Mouse (Mus musculus): Measurements from ENCODE around the gene Prkch. TPM values are rescaled to one million over a fixed set of nuclear protein-coding genes. Genes with fewer than 3 reads are reported as not detected.

The Prkch gene
- polyA plus RNA-seq, 1 experiment from 2014 or later: 6.1 TPM

DNA sequence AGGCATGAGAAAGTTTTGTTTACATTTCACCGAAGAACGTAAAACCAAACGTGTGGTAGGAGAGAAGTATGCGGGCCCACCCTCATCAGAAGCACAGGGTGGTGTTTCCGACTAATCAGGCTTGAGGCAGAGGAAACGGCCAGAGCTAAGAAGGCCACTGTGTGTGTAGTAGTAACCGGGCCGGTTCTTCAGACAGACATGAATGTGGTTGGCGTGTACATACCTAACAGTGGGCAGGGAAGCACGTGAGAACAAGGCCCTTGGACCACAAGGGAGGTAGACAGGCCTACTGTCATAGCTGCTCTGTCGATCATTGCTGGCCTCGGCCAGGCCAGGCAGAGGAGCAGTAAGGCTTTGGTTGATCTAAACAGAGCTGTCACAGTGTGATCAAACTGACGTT is 110.1 kb downstream of the Prkch start:
- H3K27ac ChIP-seq (ENCODE audit: low read depth, low read length): no peak overlapping the region
- peaks cover 2% of the 10 kb centered on the region for H3K4me1 ChIP-seq (ENCODE audit: control insufficient read depth, insufficient read depth, low read length)
- no peak overlapping the region for H3K9ac ChIP-seq (ENCODE audit: low read length)
- H3K9me3 ChIP-seq (ENCODE audit: control insufficient read depth, low read length): no peaks in the 10 kb centered on the region
- H3K4me3 ChIP-seq (ENCODE audit: low read depth, low read length): no peak overlapping the region
- H3K27me3 ChIP-seq (ENCODE audit: control insufficient read depth, insufficient read depth, low read length): no peaks in the 10 kb centered on the region
- 80% methylated on average over 13 of the region's 13 CpGs for WGBS
- DNase-seq (ENCODE audit: low spot score, missing footprints) (no peak), ATAC-seq (ENCODE audit: low FRiP score) (no peak)
- H3K4me2 ChIP-seq: no peak overlapping the region
- no peaks in the 10 kb centered on the region for H3K36me3 ChIP-seq (ENCODE audit: control insufficient read depth, insufficient read depth, low read length)

DNA sequence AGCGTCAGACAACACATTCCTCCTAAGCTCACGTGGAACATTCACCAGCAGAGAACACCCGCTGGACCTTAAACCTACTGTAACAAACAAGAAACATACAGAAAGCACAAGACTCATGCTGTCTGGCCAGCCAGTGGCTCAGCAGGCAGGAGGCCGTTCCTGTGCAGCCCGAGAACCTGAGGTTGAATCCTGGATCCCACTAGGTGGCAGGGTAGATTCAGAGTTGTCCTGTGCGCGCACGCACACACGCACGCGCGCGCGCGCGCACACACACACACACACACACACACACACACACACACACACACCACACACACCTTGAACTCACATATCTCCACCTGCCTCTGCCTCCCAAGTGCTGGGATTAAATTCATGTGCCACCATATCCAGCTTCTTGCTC is 110.5 kb downstream of the Prkch start:
- DNase-seq (ENCODE audit: low spot score, missing footprints): no peak
- WGBS: 85% methylated on average over 16 of the region's 16 CpGs
- Histone ChIP-seq H3K9me3 (ENCODE audit: control insufficient read depth, low read length) (no peaks in the 10 kb centered on the region), H3K9ac (ENCODE audit: low read length) (no peak overlapping the region), H3K4me2 (no peak overlapping the region), H3K4me1 (ENCODE audit: control insufficient read depth, insufficient read depth, low read length) (peaks cover 4% of the 10 kb centered on the region), H3K36me3 (ENCODE audit: control insufficient read depth, insufficient read depth, low read length) (no peaks in the 10 kb centered on the region), H3K27me3 (ENCODE audit: control insufficient read depth, insufficient read depth, low read length) (no peaks in the 10 kb centered on the region), H3K4me3 (ENCODE audit: low read depth, low read length) (no peak overlapping the region), H3K27ac (ENCODE audit: low read depth, low read length) (no peak overlapping the region)
- ATAC-seq (ENCODE audit: low FRiP score): no peak

DNA sequence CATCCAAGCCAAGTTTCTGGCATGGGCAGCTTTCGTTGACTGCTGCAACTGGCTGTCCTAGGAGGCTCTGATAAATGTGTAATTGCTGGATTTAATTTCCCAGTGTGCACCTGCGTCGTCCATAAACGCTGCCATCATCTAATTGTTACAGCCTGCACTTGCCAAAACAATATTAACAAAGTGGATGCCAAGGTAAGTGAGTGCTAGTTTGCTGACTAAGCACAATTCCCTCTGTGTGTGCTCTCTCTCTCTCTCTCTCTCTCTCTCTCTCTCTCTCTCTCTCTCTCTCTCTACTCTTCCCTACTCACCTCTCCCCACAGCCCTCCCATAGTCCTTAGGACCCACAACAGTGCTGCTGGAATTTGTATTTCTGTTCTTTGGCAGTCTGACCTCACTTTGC is 111.5 kb downstream of the Prkch start:
- DNase-seq (ENCODE audit: low spot score, missing footprints): no peak
- Histone ChIP-seq H3K36me3 (ENCODE audit: control insufficient read depth, insufficient read depth, low read length) (no peaks in the 10 kb centered on the region), H3K9ac (ENCODE audit: low read length) (no peak overlapping the region), H3K27me3 (ENCODE audit: control insufficient read depth, insufficient read depth, low read length) (no peaks in the 10 kb centered on the region), H3K4me3 (ENCODE audit: low read depth, low read length) (no peak overlapping the region), H3K4me2 (no peak overlapping the region), H3K27ac (ENCODE audit: low read depth, low read length) (no peak overlapping the region), H3K9me3 (ENCODE audit: control insufficient read depth, low read length) (no peaks in the 10 kb centered on the region), H3K4me1 (ENCODE audit: control insufficient read depth, insufficient read depth, low read length) (peaks cover 4% of the 10 kb centered on the region)
- no peak for ATAC-seq (ENCODE audit: low FRiP score)
- WGBS: 90% methylated on average over 4 of the region's 4 CpGs

DNA sequence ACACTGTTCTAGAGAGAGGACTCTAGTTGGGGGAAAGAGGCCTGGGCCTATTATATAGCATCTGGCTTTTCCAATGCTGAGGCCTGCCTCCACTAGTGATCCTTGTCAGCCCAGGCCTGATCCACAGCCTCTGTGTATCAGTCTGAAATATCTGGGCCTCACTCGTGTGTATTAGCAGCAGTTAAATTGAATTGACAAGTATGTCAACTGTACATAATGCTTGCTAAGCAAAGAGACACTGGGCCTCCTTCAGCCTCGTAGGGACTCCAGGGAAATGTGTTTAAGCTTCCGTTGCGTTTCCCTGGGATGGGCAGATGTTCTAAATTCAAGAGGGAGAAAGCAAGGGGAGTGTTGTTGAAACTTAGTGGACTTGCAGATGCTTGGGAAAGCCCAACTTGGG is 112.3 kb downstream of the Prkch start:
- WGBS: 78% methylated on average over 4 of the region's 4 CpGs
- Histone ChIP-seq H3K4me1 (ENCODE audit: control insufficient read depth, insufficient read depth, low read length) (peaks cover 4% of the 10 kb centered on the region), H3K4me2 (no peak overlapping the region), H3K9ac (ENCODE audit: low read length) (no peak overlapping the region), H3K36me3 (ENCODE audit: control insufficient read depth, insufficient read depth, low read length) (no peaks in the 10 kb centered on the region), H3K9me3 (ENCODE audit: control insufficient read depth, low read length) (no peaks in the 10 kb centered on the region), H3K4me3 (ENCODE audit: low read depth, low read length) (no peak overlapping the region), H3K27ac (ENCODE audit: low read depth, low read length) (no peak overlapping the region), H3K27me3 (ENCODE audit: control insufficient read depth, insufficient read depth, low read length) (no peaks in the 10 kb centered on the region)
- DNase-seq (ENCODE audit: low spot score, missing footprints) (no peak), ATAC-seq (ENCODE audit: low FRiP score) (no peak)

DNA sequence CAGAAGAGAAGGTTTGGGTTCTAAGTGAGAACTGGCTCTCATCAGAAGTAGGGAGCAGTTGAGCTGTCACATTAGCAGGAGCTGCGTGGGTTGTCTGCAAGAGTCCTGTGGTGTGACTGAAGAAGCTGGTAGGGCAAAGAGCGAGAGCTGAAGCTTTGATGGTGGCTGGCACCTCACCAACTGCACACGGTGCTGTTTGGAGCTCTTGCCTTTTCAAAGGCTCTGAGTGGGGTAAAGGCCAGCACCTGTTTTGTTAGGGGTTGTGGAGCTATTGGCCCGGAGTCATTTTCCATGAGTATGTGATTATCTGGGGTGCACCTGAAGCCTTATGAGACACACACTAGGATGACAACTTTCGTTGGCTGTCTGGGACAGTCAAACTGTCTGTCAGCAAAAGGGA is 113.8 kb downstream of the Prkch start:
- 93% methylated on average over 5 of the region's 5 CpGs for WGBS
- H3K27me3 ChIP-seq (ENCODE audit: control insufficient read depth, insufficient read depth, low read length): no peaks in the 10 kb centered on the region
- no peaks in the 10 kb centered on the region for H3K36me3 ChIP-seq (ENCODE audit: control insufficient read depth, insufficient read depth, low read length)
- ATAC-seq (ENCODE audit: low FRiP score) (no peak), DNase-seq (ENCODE audit: low spot score, missing footprints) (no peak)
- no peaks in the 10 kb centered on the region for H3K9me3 ChIP-seq (ENCODE audit: control insufficient read depth, low read length)
- H3K4me3 ChIP-seq (ENCODE audit: low read depth, low read length): no peak overlapping the region
- no peak overlapping the region for H3K4me2 ChIP-seq
- H3K9ac ChIP-seq (ENCODE audit: low read length): no peak overlapping the region
- peaks cover 4% of the 10 kb centered on the region for H3K4me1 ChIP-seq (ENCODE audit: control insufficient read depth, insufficient read depth, low read length)
- H3K27ac ChIP-seq (ENCODE audit: low read depth, low read length): no peak overlapping the region

DNA sequence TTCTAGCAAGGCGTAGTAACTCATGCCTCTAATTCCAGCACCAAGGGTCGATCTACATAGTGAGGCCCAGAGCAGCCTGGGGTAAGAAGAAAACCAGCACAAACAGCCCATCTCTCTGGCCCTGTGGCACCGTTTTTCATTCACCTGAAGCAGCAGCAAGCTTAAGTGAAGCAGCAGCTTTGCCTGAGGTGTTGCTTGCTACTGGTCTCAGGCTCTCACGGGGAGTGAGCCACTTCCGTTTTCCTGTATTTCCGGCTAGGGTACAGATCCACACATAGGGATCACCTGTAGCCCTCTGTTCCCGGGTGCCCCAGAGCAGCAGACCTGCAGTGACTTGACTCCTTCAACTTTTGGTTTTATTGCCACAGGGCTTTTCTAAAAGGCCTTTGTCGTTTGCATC is 114.2 kb downstream of the Prkch start:
- H3K4me3 ChIP-seq (ENCODE audit: low read depth, low read length): no peak overlapping the region
- no peak overlapping the region for H3K27ac ChIP-seq (ENCODE audit: low read depth, low read length)
- peaks cover 4% of the 10 kb centered on the region for H3K4me1 ChIP-seq (ENCODE audit: control insufficient read depth, insufficient read depth, low read length)
- H3K36me3 ChIP-seq (ENCODE audit: control insufficient read depth, insufficient read depth, low read length): no peaks in the 10 kb centered on the region
- H3K9me3 ChIP-seq (ENCODE audit: control insufficient read depth, low read length): no peaks in the 10 kb centered on the region
- no peak for ATAC-seq (ENCODE audit: low FRiP score)
- no peak for DNase-seq (ENCODE audit: low spot score, missing footprints)
- H3K9ac ChIP-seq (ENCODE audit: low read length): no peak overlapping the region
- WGBS: 83% methylated on average over 8 of the region's 8 CpGs
- H3K27me3 ChIP-seq (ENCODE audit: control insufficient read depth, insufficient read depth, low read length): no peaks in the 10 kb centered on the region
- H3K4me2 ChIP-seq: no peak overlapping the region

DNA sequence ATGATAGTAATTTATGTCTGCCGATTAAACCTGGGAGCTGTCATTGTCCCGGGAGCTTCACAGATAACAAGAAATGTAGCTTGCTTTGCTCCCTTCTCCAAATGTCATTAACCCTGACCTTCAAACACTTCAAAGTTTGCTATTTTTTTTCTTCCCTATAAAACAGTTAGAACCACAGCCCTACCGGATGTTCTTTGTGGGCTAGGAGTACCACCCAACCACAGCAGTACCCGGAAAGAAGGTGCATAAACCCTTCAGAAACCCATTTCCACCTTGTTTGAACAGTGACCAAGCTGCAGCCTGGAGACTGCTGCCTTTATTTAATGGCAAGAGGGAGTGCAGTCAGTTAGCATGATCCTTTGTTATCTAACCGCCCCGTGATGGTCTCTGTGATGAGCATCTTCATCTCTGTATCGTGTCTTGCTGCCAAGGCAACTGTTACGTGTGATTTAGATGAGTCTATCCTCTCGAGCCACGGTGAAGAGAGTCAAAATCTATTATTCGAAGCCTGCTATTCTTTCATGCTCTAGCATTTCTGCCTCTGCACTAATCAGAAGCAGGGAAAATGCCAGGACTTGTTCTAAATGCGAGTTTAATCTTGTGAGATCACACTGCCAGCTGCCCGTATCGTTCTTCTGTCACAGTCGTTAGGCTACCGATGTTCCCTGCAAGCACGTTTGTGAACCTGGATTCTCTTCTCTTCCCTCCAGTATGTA is 115.0 kb downstream of the Prkch start:
- ATAC-seq (ENCODE audit: low FRiP score) (no peak), DNase-seq (ENCODE audit: low spot score, missing footprints) (no peak)
- Histone ChIP-seq H3K27me3 (ENCODE audit: control insufficient read depth, insufficient read depth, low read length) (no peaks in the 10 kb centered on the region), H3K27ac (ENCODE audit: low read depth, low read length) (no peak overlapping the region), H3K9ac (ENCODE audit: low read length) (no peak overlapping the region), H3K36me3 (ENCODE audit: control insufficient read depth, insufficient read depth, low read length) (no peaks in the 10 kb centered on the region), H3K4me2 (no peak overlapping the region), H3K4me1 (ENCODE audit: control insufficient read depth, insufficient read depth, low read length) (peaks cover 4% of the 10 kb centered on the region), H3K9me3 (ENCODE audit: control insufficient read depth, low read length) (no peaks in the 10 kb centered on the region), H3K4me3 (ENCODE audit: low read depth, low read length) (no peak overlapping the region)
- WGBS: 86% methylated on average over 17 of the region's 17 CpGs

DNA sequence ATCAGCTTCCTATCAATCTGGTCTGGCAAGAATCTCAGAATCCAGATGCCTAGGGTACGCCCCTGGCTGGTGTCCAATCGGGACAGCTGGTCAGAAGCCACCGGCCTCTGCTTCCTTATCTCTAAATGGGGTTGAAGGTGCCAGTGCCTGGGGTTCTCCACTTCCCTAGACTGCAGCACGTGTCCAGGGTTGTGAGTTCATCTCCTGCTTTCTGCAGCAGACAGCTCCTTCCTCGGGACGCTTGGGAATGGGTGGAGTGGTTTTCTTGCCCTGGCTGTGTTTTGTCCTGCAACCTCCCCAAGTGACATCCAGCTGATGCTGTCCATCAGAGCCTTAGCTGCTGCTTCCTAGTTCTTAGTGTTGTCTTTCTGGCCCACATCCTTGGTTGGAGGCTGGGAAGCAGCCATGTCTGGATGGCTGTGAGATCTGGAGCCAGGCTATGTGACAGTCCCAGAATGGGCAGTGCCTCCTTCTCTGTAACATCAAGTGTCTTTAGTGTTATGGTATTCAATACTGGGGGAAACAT is 116.0 kb downstream of the Prkch start:
- Histone ChIP-seq H3K36me3 (ENCODE audit: control insufficient read depth, insufficient read depth, low read length) (no peaks in the 10 kb centered on the region), H3K27me3 (ENCODE audit: control insufficient read depth, insufficient read depth, low read length) (no peaks in the 10 kb centered on the region), H3K27ac (ENCODE audit: low read depth, low read length) (no peak overlapping the region), H3K4me3 (ENCODE audit: low read depth, low read length) (no peak overlapping the region), H3K4me2 (no peak overlapping the region), H3K9ac (ENCODE audit: low read length) (no peak overlapping the region), H3K4me1 (ENCODE audit: control insufficient read depth, insufficient read depth, low read length) (peaks cover 4% of the 10 kb centered on the region), H3K9me3 (ENCODE audit: control insufficient read depth, low read length) (no peaks in the 10 kb centered on the region)
- ATAC-seq (ENCODE audit: low FRiP score) (no peak), DNase-seq (ENCODE audit: low spot score, missing footprints) (no peak)
- WGBS: 81% methylated on average over 6 of the region's 6 CpGs

DNA sequence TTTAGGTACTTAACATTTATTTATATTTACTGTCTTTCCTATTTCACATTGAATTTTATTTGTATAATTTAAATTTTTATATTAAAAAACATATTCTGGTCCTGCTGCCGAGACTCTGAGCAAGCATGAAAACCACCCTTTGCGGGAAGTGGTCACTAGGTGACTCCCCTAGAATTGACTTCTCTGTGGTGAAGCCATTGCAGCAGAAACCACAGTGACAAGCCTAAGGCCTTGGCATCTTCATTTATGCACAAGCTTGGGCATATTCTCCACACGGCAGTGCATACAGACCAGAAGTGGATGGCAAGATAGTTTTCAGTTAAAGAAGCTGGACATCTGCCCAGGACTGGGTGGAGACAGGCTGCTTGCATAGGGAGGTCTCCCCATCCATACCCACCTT is 117.4 kb downstream of the Prkch start:
- Histone ChIP-seq H3K9me3 (ENCODE audit: control insufficient read depth, low read length) (no peaks in the 10 kb centered on the region), H3K27me3 (ENCODE audit: control insufficient read depth, insufficient read depth, low read length) (no peaks in the 10 kb centered on the region), H3K27ac (ENCODE audit: low read depth, low read length) (no peak overlapping the region), H3K4me2 (no peak overlapping the region), H3K9ac (ENCODE audit: low read length) (no peak overlapping the region), H3K36me3 (ENCODE audit: control insufficient read depth, insufficient read depth, low read length) (no peaks in the 10 kb centered on the region), H3K4me3 (ENCODE audit: low read depth, low read length) (no peak overlapping the region), H3K4me1 (ENCODE audit: control insufficient read depth, insufficient read depth, low read length) (peaks cover 4% of the 10 kb centered on the region)
- DNase-seq (ENCODE audit: low spot score, missing footprints) (no peak), ATAC-seq (ENCODE audit: low FRiP score) (no peak)
- 87% methylated on average over 3 of the region's 3 CpGs for WGBS

Data from midbrain, embryonic 11.5 days (tissue).